Mouse (Mus musculus): ENCODE results near the gene Gm28043. TPM values are rescaled to one million over a fixed set of nuclear protein-coding genes. Genes with fewer than 3 reads are reported as not detected.

Gene Gm28043
- total RNA-seq, 2 experiments from 2014 or later, result 4.3 TPM

DNA sequence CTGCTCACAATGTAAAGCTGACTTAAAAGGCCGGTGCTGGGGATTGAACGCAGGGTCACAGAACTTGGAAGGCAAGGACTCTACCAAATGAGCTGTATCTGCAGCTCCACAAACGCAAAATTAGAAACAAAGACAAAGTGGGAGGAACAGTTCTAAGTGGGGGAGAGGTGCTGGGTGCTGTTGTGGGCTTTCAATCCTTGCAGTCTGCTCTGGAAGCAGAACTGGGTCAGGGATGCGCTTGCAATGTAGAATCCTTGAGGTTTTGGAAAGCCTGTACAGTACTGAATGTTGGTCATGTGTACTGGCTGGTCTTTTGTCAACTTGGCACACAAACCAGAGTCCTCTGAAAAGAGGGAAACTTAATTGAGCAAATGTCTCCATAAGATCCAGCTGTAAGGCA, 940 bp downstream of the Gm28043 start:
- intact Hi-C loops (cut with DNase I), result no loop called here
- DNase-seq (ENCODE audit: low spot score in 2 of 2), result peak in 1 of 2 experiments; percentile 69

DNA sequence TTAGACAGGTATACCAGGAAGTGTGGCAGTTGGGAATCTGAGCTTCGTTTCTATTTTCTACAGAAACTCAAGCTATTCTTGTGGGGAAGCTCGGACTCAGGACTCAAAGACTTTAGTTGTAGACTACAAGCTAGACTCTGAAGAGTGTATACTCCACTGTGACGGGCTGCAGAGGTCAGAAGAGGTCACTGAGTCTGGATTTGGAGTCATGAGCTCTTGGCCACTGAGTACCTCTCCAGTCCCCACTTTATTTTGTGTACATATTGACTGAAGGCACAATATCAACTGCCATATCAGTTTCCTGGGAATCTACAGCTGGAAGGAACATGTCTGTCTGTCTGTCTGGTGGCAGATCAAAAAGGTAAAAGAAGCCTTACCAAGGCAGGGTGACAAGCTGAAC, 4.6 kb downstream of the Gm28043 start:
- no peak for DNase-seq (ENCODE audit: low spot score in 2 of 2)
- intact Hi-C loops (cut with DNase I), result no loop called here

GRCm38 (mm10) chr17:29623488-29623887, 8.8 kb downstream of the Gm28043 start:
- DNase-seq (ENCODE audit: low spot score in 2 of 2), result peak in 1 of 2 experiments; percentile 64

DNA sequence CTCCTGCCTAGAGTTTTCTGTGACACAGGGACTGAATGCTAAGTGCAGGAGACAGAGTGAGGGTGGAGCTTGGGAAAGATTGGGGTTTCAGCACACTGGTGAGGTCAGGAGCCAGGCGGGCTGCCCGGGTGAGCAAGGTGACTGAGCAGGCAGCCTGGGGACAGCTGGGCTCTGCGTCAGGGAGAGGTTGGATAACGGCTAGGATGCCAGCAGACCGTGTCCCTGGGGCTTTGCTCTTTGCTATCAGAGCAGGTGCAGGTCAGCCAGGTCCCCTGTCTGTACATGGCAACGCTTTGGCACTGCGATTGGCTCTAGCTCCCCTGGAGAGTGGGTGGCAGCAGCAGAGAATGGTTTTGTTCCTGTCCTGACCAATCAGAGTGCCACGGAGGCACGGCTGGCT, 12.6 kb downstream of the Gm28043 start:
- intact Hi-C loops (cut with DNase I), result no loop called here
- no peak for DNase-seq (ENCODE audit: low spot score in 2 of 2)

More at GRCm38 (mm10) chr17:29623488-29623887, 8.8 kb downstream of the Gm28043 start:
- intact Hi-C loops (cut with DNase I), result no loop called here

- intact Hi-C loops (cut with DNase I), result no loop called here
- no peak for DNase-seq (ENCODE audit: low spot score in 2 of 2)
Measured at GRCm38 (mm10) chr17:29628946-29629345, 14.3 kb downstream of the Gm28043 start.

DNA sequence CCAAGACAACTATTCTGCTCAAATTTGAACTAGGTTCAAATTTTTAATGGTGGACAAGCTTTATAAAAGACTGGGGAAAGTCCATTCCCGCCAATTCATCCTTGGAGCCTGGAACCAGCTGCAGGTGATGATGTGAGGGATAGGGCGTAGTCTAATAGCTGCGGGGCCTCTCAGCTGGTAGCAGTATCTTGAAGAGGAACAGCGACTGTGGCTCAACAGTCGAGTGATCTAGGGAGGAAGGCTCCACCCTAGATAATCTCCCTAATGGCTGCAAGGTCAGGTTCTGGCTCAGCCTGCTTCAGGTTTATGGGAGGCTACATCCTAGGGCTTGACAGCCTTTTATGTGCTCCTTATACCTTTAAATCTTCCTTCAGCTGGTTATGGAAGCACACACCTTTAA, 14.9 kb downstream of the Gm28043 start:
- intact Hi-C loops (cut with DNase I), result loop anchor here (10.0 kb wide), 1 partner anchor 255 kb away; no protein-coding TSS in a partner anchor
- no peak for DNase-seq (ENCODE audit: low spot score in 2 of 2)

GRCm38 (mm10) chr17:29632312-29632711, 17.6 kb downstream of the Gm28043 start:
- DNase-seq (ENCODE audit: low spot score in 2 of 2), result no peak
- intact Hi-C loops (cut with DNase I), result loop anchor here (10.0 kb wide), 1 partner anchor 252 kb away; no protein-coding TSS in a partner anchor

DNA sequence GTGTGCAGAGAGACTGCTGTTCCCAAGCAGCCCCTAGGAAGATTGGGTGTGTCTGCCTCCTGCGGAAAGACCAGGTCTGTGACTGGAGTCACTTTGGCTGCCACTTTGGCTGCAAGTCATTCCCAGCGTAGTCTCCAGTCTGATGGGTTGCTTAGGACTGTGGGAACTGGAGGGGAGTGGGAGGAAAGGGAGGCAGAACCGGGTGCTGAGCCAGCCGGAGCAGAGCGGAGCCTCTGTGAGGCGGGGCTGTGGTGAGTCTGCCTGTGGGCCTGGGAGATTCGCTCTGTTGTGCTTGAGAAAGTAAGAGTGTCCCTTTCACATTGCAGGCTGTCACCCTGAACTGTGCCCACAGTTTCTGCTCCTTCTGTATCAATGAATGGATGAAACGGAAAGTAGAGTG, 20.8 kb downstream of the Gm28043 start:
- peak in 1 of 2 experiments; percentile 59 for DNase-seq (ENCODE audit: low spot score in 2 of 2)
- intact Hi-C loops (cut with DNase I), result loop anchor here (10.0 kb wide), 1 partner anchor 249 kb away; no protein-coding TSS in a partner anchor

GRCm38 (mm10) chr17:29636118-29636517, 21.4 kb downstream of the Gm28043 start:
- intact Hi-C loops (cut with DNase I), result loop anchor here (10.0 kb wide), 1 partner anchor 249 kb away; no protein-coding TSS in a partner anchor
- DNase-seq (ENCODE audit: low spot score in 2 of 2), result peak in 1 of 2 experiments; percentile 43

GRCm38 (mm10) chr17:29637377-29637776, 22.7 kb downstream of the Gm28043 start:
- intact Hi-C loops (cut with DNase I), result loop anchor here (10.0 kb wide), 1 partner anchor 247 kb away; no protein-coding TSS in a partner anchor
- no peak for DNase-seq (ENCODE audit: low spot score in 2 of 2)

- intact Hi-C loops (cut with DNase I), result loop anchor here (10.0 kb wide), 1 partner anchor 247 kb away; no protein-coding TSS in a partner anchor
- no peak for DNase-seq (ENCODE audit: low spot score in 2 of 2)
Measured at GRCm38 (mm10) chr17:29637895-29638294, 23.2 kb downstream of the Gm28043 start.

DNA sequence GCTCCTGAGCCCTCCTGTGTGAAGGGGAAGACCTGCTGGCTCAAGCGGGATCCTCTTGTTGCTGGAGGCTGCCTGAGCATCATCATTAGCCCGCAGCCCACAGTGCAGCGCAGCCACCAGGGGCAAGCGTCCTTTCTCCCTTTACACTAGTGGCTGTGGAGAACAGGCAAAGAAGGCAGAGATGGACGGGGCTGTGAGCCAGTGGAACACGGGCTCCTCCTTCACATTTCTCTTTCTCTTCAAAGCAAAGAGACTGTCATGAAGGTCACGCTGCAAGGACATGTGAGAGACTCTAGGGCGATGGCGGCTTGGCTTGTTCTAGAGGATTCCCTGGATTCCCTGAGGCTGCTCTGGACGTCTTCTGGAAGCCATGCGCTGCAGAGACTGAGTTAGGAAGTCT, 26.3 kb downstream of the Gm28043 start:
- no peak for DNase-seq (ENCODE audit: low spot score in 2 of 2)
- intact Hi-C loops (cut with DNase I), result no loop called here

GRCm38 (mm10) chr17:29642219-29642618, 27.5 kb downstream of the Gm28043 start:
- intact Hi-C loops (cut with DNase I), result no loop called here
- no peak for DNase-seq (ENCODE audit: low spot score in 2 of 2)

DNA sequence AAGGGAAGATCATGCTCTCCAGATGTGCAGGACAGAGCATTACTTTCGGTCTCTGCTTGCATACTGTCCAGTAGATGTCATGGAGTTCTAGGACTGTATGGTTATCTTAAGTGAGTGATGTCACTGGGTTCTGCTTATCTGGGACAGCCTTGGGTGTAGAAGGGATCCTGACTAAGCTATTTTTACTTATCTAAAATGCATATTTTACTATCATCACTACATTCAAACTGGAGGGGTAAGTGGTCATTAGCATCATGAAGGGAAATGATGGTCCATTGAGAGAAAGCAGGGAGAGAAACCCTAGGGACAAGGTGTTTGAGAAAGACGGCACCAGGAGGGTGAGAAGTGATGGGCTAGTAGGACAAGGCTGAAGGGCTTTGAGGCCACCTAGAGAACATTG, 43.6 kb downstream of the Gm28043 start:
- no peak for DNase-seq (ENCODE audit: low spot score in 2 of 2)
- intact Hi-C loops (cut with DNase I), result no loop called here

DNA sequence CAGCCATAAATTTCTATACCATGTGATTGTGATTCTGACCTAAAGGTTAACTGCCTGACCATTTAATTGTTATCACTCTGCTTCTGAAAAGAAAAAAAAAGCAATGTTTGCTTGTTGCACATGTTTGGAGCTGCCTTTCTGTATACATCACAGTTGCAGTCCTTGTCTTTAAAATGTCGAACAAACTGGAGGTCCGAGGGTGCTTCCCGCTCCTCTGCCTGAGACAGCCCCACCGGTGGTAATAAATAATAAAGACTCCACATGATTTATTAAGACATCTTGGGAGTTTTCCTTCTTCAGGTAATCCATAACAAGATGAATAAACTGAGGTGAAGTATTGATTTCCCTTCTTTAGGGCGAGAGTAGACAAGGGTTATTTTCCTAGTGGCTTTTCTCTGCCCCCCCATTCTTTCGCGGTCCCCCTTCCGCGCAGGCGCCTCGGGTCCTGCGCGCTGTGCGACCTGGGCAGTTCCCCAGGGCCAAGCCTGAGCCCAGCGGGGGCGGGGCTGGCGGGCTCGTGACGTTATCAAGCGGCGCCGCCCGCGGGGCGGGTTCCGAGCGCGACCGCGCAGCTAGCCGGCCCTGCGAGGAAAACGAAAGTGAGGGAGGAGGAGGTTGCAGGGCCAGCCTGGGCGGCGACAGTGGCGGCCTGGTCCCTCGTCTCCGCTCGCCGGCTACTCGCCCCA, 45.5 kb downstream of the Gm28043 start, which contains the start of gene Cmtr1:
Gene Cmtr1 (plus strand): TSS at position 520 of the 686 bp plus-strand sequence.
- intact Hi-C loops (cut with DNase I), result no loop called here

DNA sequence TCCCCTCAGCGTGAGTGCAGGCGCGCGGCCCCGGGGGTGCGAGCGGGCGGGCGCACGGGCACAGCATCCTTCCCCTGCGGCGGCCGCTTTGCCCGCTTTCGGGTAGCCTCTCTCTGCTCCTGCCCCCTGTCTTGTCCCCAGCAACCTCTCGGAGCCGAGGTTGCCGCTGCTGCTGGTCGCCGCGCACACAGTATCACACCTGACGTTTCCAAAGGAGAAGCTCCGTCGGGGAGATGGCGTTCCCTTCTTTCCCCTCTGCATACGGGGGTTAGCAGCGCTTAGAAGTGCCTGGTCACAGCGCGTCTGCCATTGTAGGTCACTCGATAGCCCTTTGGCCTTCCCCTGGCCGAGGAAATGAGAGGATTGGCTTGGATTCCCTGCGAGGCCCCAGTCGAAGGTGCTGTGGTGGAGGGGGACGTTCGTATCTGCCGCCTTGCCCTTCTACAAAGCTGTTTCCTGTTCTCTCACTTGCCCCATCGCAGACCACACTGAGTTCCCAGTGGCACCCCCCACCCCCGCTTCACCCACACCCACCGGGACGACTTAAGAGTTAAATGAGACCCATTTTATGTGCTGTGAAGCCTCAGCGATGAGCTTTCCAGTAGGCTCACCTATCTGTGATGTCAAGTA, 46.2 kb downstream of the Gm28043 start:
- DNase-seq (ENCODE audit: low spot score in 2 of 2), result peak in 1 of 2 experiments; percentile 22
- intact Hi-C loops (cut with DNase I), result no loop called here

More for the DNA sequence above, 45.5 kb downstream of the Gm28043 start, which contains the start of gene Cmtr1:
- peak; percentile 95 to 96 for DNase-seq (ENCODE audit: low spot score in 2 of 2)

GRCm38 (mm10) chr17:29662145-29662544, 47.5 kb downstream of the Gm28043 start:
- DNase-seq (ENCODE audit: low spot score in 2 of 2), result no peak
- intact Hi-C loops (cut with DNase I), result no loop called here

- DNase-seq (ENCODE audit: low spot score in 2 of 2), result peak; percentile 46 to 77
- intact Hi-C loops (cut with DNase I), result no loop called here
Measured at GRCm38 (mm10) chr17:29668051-29668986, 53.6 kb downstream of the Gm28043 start.

- intact Hi-C loops (cut with DNase I), result no loop called here
- DNase-seq (ENCODE audit: low spot score in 2 of 2), result no peak
Measured at GRCm38 (mm10) chr17:29669030-29669429, 54.4 kb downstream of the Gm28043 start.

DNA sequence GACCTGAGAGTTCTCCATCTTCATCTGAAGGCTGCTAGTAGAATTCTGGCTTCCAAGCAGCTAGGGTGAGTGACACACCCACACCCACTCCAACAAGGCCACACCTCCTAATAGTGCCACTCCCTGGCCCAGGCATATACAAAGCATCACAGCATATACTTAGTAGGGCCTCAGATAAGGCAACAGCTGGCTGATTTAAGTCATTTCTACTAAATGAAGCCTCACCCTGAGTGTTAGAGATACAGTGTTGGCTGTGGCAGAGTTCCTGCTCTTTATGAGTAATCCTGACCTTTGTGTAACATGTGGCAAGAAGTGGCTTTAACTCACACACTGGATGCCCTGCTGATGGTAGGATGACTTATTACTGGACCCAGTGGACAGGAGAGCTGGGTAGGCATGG, 55.3 kb downstream of the Gm28043 start:
- intact Hi-C loops (cut with DNase I), result no loop called here
- no peak for DNase-seq (ENCODE audit: low spot score in 2 of 2)
